Mouse (Mus musculus): ENCODE measurements around the gene Pik3r6.

DNA sequence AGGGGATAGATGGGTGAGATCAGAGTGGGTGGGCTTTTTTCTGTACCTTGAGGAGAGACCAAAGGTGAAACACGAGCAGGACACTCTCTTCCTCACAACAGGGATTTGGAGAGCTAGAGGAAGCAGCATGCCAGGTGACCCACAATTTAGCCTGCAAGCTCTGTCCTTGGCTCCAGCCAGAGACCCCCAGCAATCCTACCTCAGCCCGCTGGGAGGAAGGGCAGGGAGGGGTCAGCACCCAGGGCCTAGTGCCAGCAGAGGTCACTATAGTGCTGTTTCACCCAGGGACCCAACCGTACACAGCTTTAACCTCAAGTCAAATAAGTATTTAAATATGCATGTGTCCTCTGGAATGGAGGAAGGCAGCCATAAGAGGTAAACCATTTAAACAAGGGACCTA is 83.1 kb downstream of the Pik3r6 start:
- TF ChIP-seq POLR2A (IDR thresholded peaks at IDR 0.05; ENCODE audit: insufficient read depth, low read depth, low read length) (no peak), CTCF (IDR thresholded peaks at IDR 0.05) (peak; percentile 59)
